Mouse (Mus musculus) heart, embryonic 11.5 days (tissue): ENCODE measurements at regions not wholly inside any gene's neighbourhood (a gene's known extent, or its start where the extent isn't known, plus 50 kb on each side); places are given as distances from the start of the nearest gene placed in this dataset.

Source experiments
- ATAC-seq: fragments of 200-750 bp; cut with Nextera tagmentation; replicated peaks from 2 replicates; pipeline ENCODE4 v1.8.0; 2017; ENCODE audit warnings: moderate library complexity; ENCODE audit not compliant: insufficient number of reproducible peaks, low FRiP score, low TSS enrichment
- H3K27ac ChIP-seq: fragments of 300-500 bp; sonication (generic); 2 replicates; pipeline ENCODE4 v1.5.1; 2014; ENCODE audit warnings: mild to moderate bottlenecking, low read depth, low read length
- H3K27me3 ChIP-seq: fragments of 300-500 bp; sonication (generic); 2 replicates; pipeline ENCODE4 v1.6.1; 2014; ENCODE audit warnings: mild to moderate bottlenecking, low read length, mixed read lengths; ENCODE audit not compliant: control insufficient read depth, insufficient read depth
- H3K36me3 ChIP-seq: fragments of 300-500 bp; sonication (generic); 2 replicates; pipeline ENCODE4 v1.6.1; 2014; ENCODE audit warnings: mild to moderate bottlenecking, low read length, moderate library complexity, mixed read lengths; ENCODE audit not compliant: control insufficient read depth, insufficient read depth
- H3K4me1 ChIP-seq: fragments of 300-500 bp; sonication (generic); 2 replicates; pipeline ENCODE4 v1.6.1; 2014; ENCODE audit warnings: low read length; ENCODE audit not compliant: control insufficient read depth, insufficient read depth
- H3K4me2 ChIP-seq: fragments of 300-500 bp; sonication (generic); 2 replicates; pipeline ENCODE4 v1.6.1; 2014; ENCODE audit warnings: mild to moderate bottlenecking, moderate library complexity
- H3K4me3 ChIP-seq: fragments of 300-500 bp; sonication (generic); 2 replicates; pipeline ENCODE4 v1.5.1; 2014; ENCODE audit warnings: low read depth, low read length
- H3K9ac ChIP-seq: fragments of 300-500 bp; sonication (generic); 2 replicates; pipeline ENCODE4 v1.6.1; 2014; ENCODE audit warnings: mild to moderate bottlenecking, low read depth, low read length, moderate library complexity
- H3K9me3 ChIP-seq: fragments of 300-500 bp; sonication (generic); replicated peaks from 2 replicates; pipeline ENCODE4 v1.6.1; 2016; ENCODE audit warnings: low read length; ENCODE audit not compliant: control insufficient read depth
- WGBS: fragments of 180-500 bp; shearing (Covaris S2); extraction: QIAGEN DNeasy Blood & Tissue Kit; methylation state at CpG from one replicate; pipeline ENCODE4 v1.1.7; 2014; ENCODE audit not compliant: insufficient replicate concordance; 5-methylcytosine and 5-hydroxymethylcytosine counted together

GRCm38 (mm10) chr3:9341244-9341643 is 268.6 kb downstream of the Zfp704 start:
- H3K9me3 ChIP-seq = no peaks in the 10 kb centered on the region
- no peak overlapping the region for H3K4me3 ChIP-seq
- no peak overlapping the region for H3K9ac ChIP-seq
- no peak for ATAC-seq
- no peaks in the 10 kb centered on the region for H3K36me3 ChIP-seq
- H3K4me2 ChIP-seq = peak overlapping the region; percentile 84
- no peak overlapping the region for H3K27ac ChIP-seq
- 0 out of 2 replicates have a peak, but pooled peaks cover 3% of the 10 kb centered on the region for H3K27me3 ChIP-seq
- H3K4me1 ChIP-seq = peaks cover 10% of the 10 kb centered on the region; the same call in 1 of the 2 replicates
- 37% methylated on average over 4 of the region's 4 CpGs for WGBS

GRCm38 (mm10) chr3:9340788-9341187 is 269.1 kb downstream of the Zfp704 start:
- H3K27ac ChIP-seq = no peak overlapping the region
- peak overlapping the region; percentile 43 for H3K4me3 ChIP-seq
- 1% methylated on average over 15 of the region's 15 CpGs for WGBS
- H3K4me1 ChIP-seq = peaks cover 10% of the 10 kb centered on the region; the same call in 1 of the 2 replicates
- H3K27me3 ChIP-seq = 0 out of 2 replicates have a peak, but pooled peaks cover 3% of the 10 kb centered on the region
- H3K4me2 ChIP-seq = peak overlapping the region; percentile 84
- peak overlapping the region; percentile 58; the same call in 1 of the 2 replicates for H3K9ac ChIP-seq
- H3K36me3 ChIP-seq = no peaks in the 10 kb centered on the region
- ATAC-seq = peak; percentile 71
- H3K9me3 ChIP-seq = no peaks in the 10 kb centered on the region

- H3K36me3 ChIP-seq = no peaks in the 10 kb centered on the region
- H3K9me3 ChIP-seq = no peaks in the 10 kb centered on the region
- H3K4me1 ChIP-seq = peaks cover 10% of the 10 kb centered on the region; the same call in 1 of the 2 replicates
- peak overlapping the region; percentile 84 for H3K4me2 ChIP-seq
- H3K9ac ChIP-seq = peak overlapping the region; percentile 58; the same call in 1 of the 2 replicates
- no peak for ATAC-seq
- peak overlapping the region; percentile 43 for H3K4me3 ChIP-seq
- H3K27ac ChIP-seq = no peak overlapping the region
- 0 out of 2 replicates have a peak, but pooled peaks cover 1% of the 10 kb centered on the region for H3K27me3 ChIP-seq
- WGBS = 34% methylated on average over 4 of the region's 4 CpGs
These were observed 269.5 kb downstream of the Zfp704 start for GRCm38 (mm10) chr3:9340344-9340743.

GRCm38 (mm10) chr3:9339669-9340068 is 270.2 kb downstream of the Zfp704 start:
- 61% methylated on average over 4 of the region's 4 CpGs for WGBS
- Histone ChIP-seq H3K9me3 (no peaks in the 10 kb centered on the region), H3K4me1 (peaks cover 10% of the 10 kb centered on the region; the same call in 1 of the 2 replicates), H3K9ac (no peak overlapping the region), H3K36me3 (no peaks in the 10 kb centered on the region), H3K4me2 (no peak overlapping the region), H3K4me3 (no peak overlapping the region), H3K27me3 (no peaks in the 10 kb centered on the region), H3K27ac (no peak overlapping the region)
- ATAC-seq = no peak

DNA sequence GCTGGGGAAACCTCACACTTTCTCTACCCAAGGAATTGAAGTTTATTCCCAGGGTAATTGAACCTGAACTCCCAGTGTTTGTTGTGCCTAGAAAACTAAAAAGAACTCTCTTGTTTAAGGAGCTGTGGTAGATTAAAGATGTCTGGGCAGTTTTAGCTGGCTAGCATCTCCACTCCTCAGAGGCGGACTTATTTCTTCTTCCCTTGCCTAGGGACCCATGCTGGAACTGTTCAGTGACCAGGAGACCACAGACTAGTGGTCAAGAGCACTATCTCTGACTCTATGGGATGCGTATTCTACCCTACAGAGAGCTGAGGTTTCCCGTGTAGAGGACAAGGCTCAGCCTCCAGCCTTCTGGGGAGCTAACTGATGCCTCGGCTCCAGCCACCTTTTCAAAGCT is 274.3 kb downstream of the Zfp704 start:
- peaks cover 3% of the 10 kb centered on the region; the same call in 1 of the 2 replicates for H3K27me3 ChIP-seq
- H3K4me3 ChIP-seq = no peak overlapping the region
- no peaks in the 10 kb centered on the region for H3K36me3 ChIP-seq
- no peak overlapping the region for H3K9ac ChIP-seq
- H3K27ac ChIP-seq = no peak overlapping the region
- no peaks in the 10 kb centered on the region for H3K9me3 ChIP-seq
- peaks cover under 1% of the 10 kb centered on the region; the same call in 1 of the 2 replicates for H3K4me1 ChIP-seq
- ATAC-seq = no peak
- 46% methylated on average over 4 of the region's 4 CpGs for WGBS
- H3K4me2 ChIP-seq = no peak overlapping the region
